Mouse (Mus musculus) c-Kit-positive CD71-negative TER-119-negative erythroid progenitor cells, embryonic 14.5 days (primary cell): ENCODE measurements around the gene Prrc2c.
"Not testable (repeated sequence)": the region's sequence is repeated elsewhere in the genome, so short reads cannot be mapped to it uniquely, and the experiment has no call there.

ENCODE experiments used
- DNase-seq: peaks from one replicate; pipeline ENCODE4 v3.0.0-alpha.2; 2013; ENCODE audit warnings: low read depth

The Prrc2c gene

GRCm38 (mm10) chr1:162740401-162740835 is at the start of gene Prrc2c:
Gene Prrc2c, minus strand, starts transcription at chr1:162740556.
- DNase-seq: peak; percentile 94

GRCm38 (mm10) chr1:162785222-162785621 is 44.9 kb upstream of the Prrc2c start:
- no peak for DNase-seq

- no peak for DNase-seq
Measured at GRCm38 (mm10) chr1:162783669-162784248, 43.4 kb upstream of the Prrc2c start.

- not testable (repeated sequence) for DNase-seq
Measured at GRCm38 (mm10) chr1:162781035-162781434, 40.7 kb upstream of the Prrc2c start.

- no peak for DNase-seq
Measured at GRCm38 (mm10) chr1:162777943-162778538, 37.7 kb upstream of the Prrc2c start.

- DNase-seq: no peak
Measured at GRCm38 (mm10) chr1:162773661-162774060, 33.3 kb upstream of the Prrc2c start.

- DNase-seq: no peak
Measured at GRCm38 (mm10) chr1:162771617-162772360, 31.4 kb upstream of the Prrc2c start.

- DNase-seq: no peak
Measured at GRCm38 (mm10) chr1:162752009-162752408, 11.7 kb upstream of the Prrc2c start.

- DNase-seq: no peak
Measured at GRCm38 (mm10) chr1:162749607-162750006, 9.3 kb upstream of the Prrc2c start.

- no peak for DNase-seq
Measured at GRCm38 (mm10) chr1:162748761-162749160, 8.4 kb upstream of the Prrc2c start.

GRCm38 (mm10) chr1:162739831-162740394 is 443 bp downstream of the Prrc2c start:
- DNase-seq: no peak

- peak; percentile 19 for DNase-seq
Measured at GRCm38 (mm10) chr1:162739406-162739805, 950 bp downstream of the Prrc2c start.

GRCm38 (mm10) chr1:162738472-162738871 is 1.9 kb downstream of the Prrc2c start:
- no peak for DNase-seq

- no peak for DNase-seq
Measured at GRCm38 (mm10) chr1:162735084-162735483, 5.3 kb downstream of the Prrc2c start.

- no peak for DNase-seq
Measured at GRCm38 (mm10) chr1:162734283-162734682, 6.1 kb downstream of the Prrc2c start.

- no peak for DNase-seq
Measured at GRCm38 (mm10) chr1:162732041-162732440, 8.3 kb downstream of the Prrc2c start.

GRCm38 (mm10) chr1:162729436-162729835 is 10.9 kb downstream of the Prrc2c start:
- DNase-seq: no peak

- DNase-seq: no peak
Measured at GRCm38 (mm10) chr1:162727981-162728380, 12.4 kb downstream of the Prrc2c start.

GRCm38 (mm10) chr1:162723610-162724009 is 16.7 kb downstream of the Prrc2c start:
- DNase-seq: no peak

GRCm38 (mm10) chr1:162720645-162721044 is 19.7 kb downstream of the Prrc2c start:
- no peak for DNase-seq

GRCm38 (mm10) chr1:162700389-162701066 is 39.8 kb downstream of the Prrc2c start:
- DNase-seq: no peak

GRCm38 (mm10) chr1:162697866-162698265 is 42.5 kb downstream of the Prrc2c start:
- no peak for DNase-seq
